Mouse (Mus musculus) embryonic facial prominence, embryonic 11.5 days (tissue): ENCODE measurements at regions not wholly inside any gene's neighbourhood (a gene's known extent, or its start where the extent isn't known, plus 50 kb on each side); places are given as distances from the start of the nearest gene placed in this dataset.

Source experiments
- ATAC-seq: fragments of 200-750 bp; cut with Nextera tagmentation; replicated peaks from 2 replicates; pipeline ENCODE4 v1.8.0; 2017; ENCODE audit warnings: low read depth; ENCODE audit not compliant: insufficient number of reproducible peaks, low FRiP score, low TSS enrichment
- DNase-seq: peaks from one replicate; pipeline ENCODE4 v3.0.0-alpha.2; 2015; ENCODE audit warnings: low spot score
- H3K27ac ChIP-seq: fragments of 300-500 bp; sonication (generic); replicated peaks from 2 replicates; pipeline ENCODE4 v1.5.1; 2014; ENCODE audit warnings: mild to moderate bottlenecking, low read depth, low read length, control low read depth
- H3K27me3 ChIP-seq: fragments of 300-500 bp; sonication (generic); 2 replicates; pipeline ENCODE4 v1.6.1; 2014; ENCODE audit warnings: mild to moderate bottlenecking, low read length, moderate library complexity, mixed read lengths; ENCODE audit not compliant: control insufficient read depth, insufficient read depth
- H3K36me3 ChIP-seq: fragments of 300-500 bp; sonication (generic); replicated peaks from 2 replicates; pipeline ENCODE4 v1.6.1; 2014; ENCODE audit warnings: low read depth, mild to moderate bottlenecking, low read length, moderate library complexity, mixed read lengths; ENCODE audit not compliant: control insufficient read depth, insufficient read depth
- H3K4me1 ChIP-seq: fragments of 300-500 bp; sonication (generic); 2 replicates; pipeline ENCODE4 v1.6.1; 2014; ENCODE audit warnings: low read length, mixed read lengths; ENCODE audit not compliant: control insufficient read depth, insufficient read depth
- H3K4me2 ChIP-seq: fragments of 300-500 bp; sonication (generic); 2 replicates; pipeline ENCODE4 v1.6.1; 2014; ENCODE audit warnings: low read depth, mild to moderate bottlenecking, control low read depth, low read length, moderate library complexity
- H3K4me3 ChIP-seq: fragments of 300-500 bp; sonication (generic); 2 replicates; pipeline ENCODE4 v1.5.1; 2014; ENCODE audit warnings: low read depth, low read length, control low read depth
- H3K9ac ChIP-seq: fragments of 300-500 bp; sonication (generic); replicated peaks from 2 replicates; pipeline ENCODE4 v1.6.1; 2014; ENCODE audit warnings: mild to moderate bottlenecking, control low read depth, low read length
- H3K9me3 ChIP-seq: fragments of 300-500 bp; sonication (generic); replicated peaks from 2 replicates; pipeline ENCODE4 v1.6.1; 2016; ENCODE audit warnings: mild to moderate bottlenecking, low read length, inconsistent platforms, mixed read lengths; ENCODE audit not compliant: control insufficient read depth
- WGBS: fragments of 180-500 bp; shearing (Covaris S2); extraction: QIAGEN DNeasy Blood & Tissue Kit; methylation state at CpG from one replicate; pipeline ENCODE4 v1.1.7; 2014; 5-methylcytosine and 5-hydroxymethylcytosine counted together

- Histone ChIP-seq H3K4me3 (no peak overlapping the region), H3K4me1 (no peaks in the 10 kb centered on the region), H3K27me3 (no peaks in the 10 kb centered on the region), H3K9me3 (no peaks in the 10 kb centered on the region), H3K27ac (no peak overlapping the region), H3K4me2 (no peak overlapping the region), H3K9ac (no peak overlapping the region), H3K36me3 (no peaks in the 10 kb centered on the region)
- ATAC-seq (no peak), DNase-seq (no peak)
- 67% methylated on average over 6 of the region's 6 CpGs for WGBS
Measured at GRCm38 (mm10) chr12:9254301-9254860, 224.6 kb downstream of the Ttc32 start.

- H3K27me3 ChIP-seq = no peaks in the 10 kb centered on the region
- DNase-seq (no peak), ATAC-seq (no peak)
- no peaks in the 10 kb centered on the region for H3K36me3 ChIP-seq
- 73% methylated on average over 10 of the region's 10 CpGs for WGBS
- no peak overlapping the region for H3K4me2 ChIP-seq
- H3K4me1 ChIP-seq = no peaks in the 10 kb centered on the region
- no peak overlapping the region for H3K27ac ChIP-seq
- no peak overlapping the region for H3K9ac ChIP-seq
- no peak overlapping the region for H3K4me3 ChIP-seq
- H3K9me3 ChIP-seq = no peaks in the 10 kb centered on the region
Measured at GRCm38 (mm10) chr12:9255661-9256486, 226.1 kb downstream of the Ttc32 start.

- Histone ChIP-seq H3K27me3 (no peaks in the 10 kb centered on the region), H3K27ac (no peak overlapping the region), H3K9ac (no peak overlapping the region), H3K4me1 (no peaks in the 10 kb centered on the region), H3K36me3 (no peaks in the 10 kb centered on the region), H3K4me3 (no peak overlapping the region), H3K9me3 (no peaks in the 10 kb centered on the region), H3K4me2 (no peak overlapping the region)
- DNase-seq = no peak
- ATAC-seq = no peak
Measured at GRCm38 (mm10) chr12:9256487-9256820, 226.7 kb downstream of the Ttc32 start.

GRCm38 (mm10) chr12:9258221-9258620 lies 228.4 kb downstream of the Ttc32 start:
- WGBS = 84% methylated on average over 1 of the region's 1 CpGs
- Histone ChIP-seq H3K9me3 (no peaks in the 10 kb centered on the region), H3K4me3 (no peak overlapping the region), H3K4me2 (no peak overlapping the region), H3K9ac (no peak overlapping the region), H3K27ac (no peak overlapping the region), H3K36me3 (no peaks in the 10 kb centered on the region), H3K4me1 (no peaks in the 10 kb centered on the region), H3K27me3 (no peaks in the 10 kb centered on the region)
- no peak for ATAC-seq
- no peak for DNase-seq

GRCm38 (mm10) chr12:9261662-9262061 lies 231.9 kb downstream of the Ttc32 start:
- no peak overlapping the region for H3K4me3 ChIP-seq
- no peak overlapping the region for H3K27ac ChIP-seq
- H3K9me3 ChIP-seq = no peaks in the 10 kb centered on the region
- 57% methylated on average over 6 of the region's 6 CpGs for WGBS
- H3K9ac ChIP-seq = no peak overlapping the region
- no peaks in the 10 kb centered on the region for H3K27me3 ChIP-seq
- no peak for DNase-seq
- no peak overlapping the region for H3K4me2 ChIP-seq
- H3K36me3 ChIP-seq = no peaks in the 10 kb centered on the region
- H3K4me1 ChIP-seq = no peaks in the 10 kb centered on the region
- no peak for ATAC-seq

- Histone ChIP-seq H3K4me3 (no peak overlapping the region), H3K36me3 (no peaks in the 10 kb centered on the region), H3K27ac (no peak overlapping the region), H3K9ac (no peak overlapping the region), H3K4me2 (no peak overlapping the region), H3K27me3 (no peaks in the 10 kb centered on the region), H3K4me1 (no peaks in the 10 kb centered on the region), H3K9me3 (no peaks in the 10 kb centered on the region)
- DNase-seq (no peak), ATAC-seq (no peak)
- WGBS = 75% methylated on average over 4 of the region's 4 CpGs
Measured at GRCm38 (mm10) chr12:9266221-9266620, 236.4 kb downstream of the Ttc32 start.

- H3K9me3 ChIP-seq = no peaks in the 10 kb centered on the region
- H3K27ac ChIP-seq = no peak overlapping the region
- ATAC-seq = no peak
- no peaks in the 10 kb centered on the region for H3K4me1 ChIP-seq
- H3K27me3 ChIP-seq = no peaks in the 10 kb centered on the region
- DNase-seq = no peak
- WGBS = 93% methylated on average over 2 of the region's 2 CpGs
- no peaks in the 10 kb centered on the region for H3K36me3 ChIP-seq
- H3K4me3 ChIP-seq = no peak overlapping the region
- H3K9ac ChIP-seq = no peak overlapping the region
- H3K4me2 ChIP-seq = no peak overlapping the region
Measured at GRCm38 (mm10) chr12:9271484-9271883, 241.7 kb downstream of the Ttc32 start.

GRCm38 (mm10) chr12:9274181-9274580 lies 244.4 kb downstream of the Ttc32 start:
- no peak overlapping the region for H3K4me2 ChIP-seq
- no peaks in the 10 kb centered on the region for H3K27me3 ChIP-seq
- no peaks in the 10 kb centered on the region for H3K9me3 ChIP-seq
- H3K27ac ChIP-seq = no peak overlapping the region
- ATAC-seq (no peak), DNase-seq (no peak)
- H3K9ac ChIP-seq = no peak overlapping the region
- 60% methylated on average over 1 of the region's 1 CpGs for WGBS
- H3K4me1 ChIP-seq = no peaks in the 10 kb centered on the region
- no peak overlapping the region for H3K4me3 ChIP-seq
- H3K36me3 ChIP-seq = no peaks in the 10 kb centered on the region
